Mouse (Mus musculus): ENCODE data around the gene Sumf2.

GRCm38 (mm10) chr5:129886271-129886670 is 39.5 kb downstream of the Sumf2 start:
- TF ChIP-seq CHD2 (IDR thresholded peaks at IDR 0.05; ENCODE audit: low read length) (no peak), CTCF (IDR thresholded peaks at IDR 0.05 in 2 of 3, conservative IDR thresholded peaks at IDR 0.05 in 1 of 3; ENCODE audit: control insufficient read depth in 1 of 3, insufficient read depth in 1 of 3, low read depth in 2 of 3, low read length in 3 of 3, poor library complexity in 1 of 3, severe bottlenecking in 1 of 3) (no peak), ETS1 (IDR thresholded peaks at IDR 0.05; ENCODE audit: low read depth, low read length) (no peak), ZC3H11A (IDR thresholded peaks at IDR 0.05; ENCODE audit: low read depth, low read length) (no peak), MYC (IDR thresholded peaks at IDR 0.05; ENCODE audit: low read depth, low read length) (no peak), USF1 (IDR thresholded peaks at IDR 0.05; ENCODE audit: low read depth, low read length) (no peak), UBTF (IDR thresholded peaks at IDR 0.05; ENCODE audit: borderline replicate concordance, insufficient read depth, low read depth, low read length) (no peak), ZNF384 (IDR thresholded peaks at IDR 0.05; ENCODE audit: low read depth, low read length) (no peak), ZKSCAN1 (IDR thresholded peaks at IDR 0.05; ENCODE audit: low read depth, low read length) (no peak)
